Mouse (Mus musculus) gastrocnemius, adult 8-10 months (tissue): ENCODE results near the gene Obscn. TPM values are rescaled to one million over a fixed set of nuclear protein-coding genes. Genes with fewer than 3 reads are reported as not detected.

ENCODE experiments used
- DNase-seq, 2 experiments: peaks; one replicate each; pipeline ENCODE4 v3.0.0; 2022; ENCODE audit warnings: low spot score in 2 of 2
- total RNA-seq, 4 experiments: library from RNA; stranded (reverse); gene quantifications; 2 replicates each; pipeline ENCODE4 v1.2.4; 2022

Gene Obscn
- total RNA-seq, 4 experiments from 2014 or later: 2,003 to 2,639 (median 2,223) TPM

GRCm38 (mm10) chr11:58984657-58985056 lies 151.5 kb downstream of the Obscn start:
- no peak for DNase-seq

GRCm38 (mm10) chr11:58983691-58984341 lies 152.4 kb downstream of the Obscn start:
- DNase-seq: peak in 1 of 2 experiments; percentile 2

- no peak for DNase-seq
These were observed 153.6 kb downstream of the Obscn start for GRCm38 (mm10) chr11:58982471-58983097.

GRCm38 (mm10) chr11:58981541-58982447 lies 154.4 kb downstream of the Obscn start:
- peak; percentile 74 to 86 for DNase-seq

GRCm38 (mm10) chr11:58980381-58980990 lies 155.7 kb downstream of the Obscn start:
- DNase-seq: no peak

- peak; percentile 20 to 51 for DNase-seq
These were observed 156.5 kb downstream of the Obscn start for GRCm38 (mm10) chr11:58979661-58980060.

GRCm38 (mm10) chr11:58979183-58979582 lies 157.0 kb downstream of the Obscn start:
- DNase-seq: no peak

- peak in 1 of 2 experiments; percentile 3 for DNase-seq
These were observed 157.5 kb downstream of the Obscn start for GRCm38 (mm10) chr11:58978706-58979030.

GRCm38 (mm10) chr11:58978027-58978705 lies 158.0 kb downstream of the Obscn start, which contains the start of gene Trim11:
TSS of gene Trim11 (plus strand) at chr11:58978093.
- peak in 1 of 2 experiments; percentile 22 for DNase-seq

GRCm38 (mm10) chr11:58977607-58978026 lies 158.6 kb downstream of the Obscn start:
- DNase-seq: peak in 1 of 2 experiments; percentile 2

GRCm38 (mm10) chr11:58977150-58977549 lies 159.1 kb downstream of the Obscn start:
- DNase-seq: peak in 1 of 2 experiments; percentile 2

GRCm38 (mm10) chr11:58974414-58974813 lies 161.8 kb downstream of the Obscn start:
- no peak for DNase-seq

- DNase-seq: no peak
These were observed 164.4 kb downstream of the Obscn start for GRCm38 (mm10) chr11:58971796-58972195.

- no peak for DNase-seq
These were observed 165.2 kb downstream of the Obscn start for GRCm38 (mm10) chr11:58970831-58971530.

- no peak for DNase-seq
These were observed 166.5 kb downstream of the Obscn start for GRCm38 (mm10) chr11:58969659-58970058.

- no peak for DNase-seq
These were observed 167.2 kb downstream of the Obscn start for GRCm38 (mm10) chr11:58969027-58969426.

- DNase-seq: no peak
These were observed 167.7 kb downstream of the Obscn start for GRCm38 (mm10) chr11:58968551-58968950.

GRCm38 (mm10) chr11:58967346-58967745 lies 168.9 kb downstream of the Obscn start:
- DNase-seq: no peak

- no peak for DNase-seq
These were observed 171.0 kb downstream of the Obscn start for GRCm38 (mm10) chr11:58965001-58965760.
